Mouse (Mus musculus) cortical plate, adult 2 months (tissue): ENCODE data around the gene Lin52. TPM values are rescaled to one million over a fixed set of nuclear protein-coding genes. Genes with fewer than 3 reads are reported as not detected.
A peak's percentile ranks its signal among the peaks of the same experiment; 100 is the strongest.

ENCODE experiments used
- H3K27ac ChIP-seq: fragments of 200-500 bp; 2 replicates; pipeline ENCODE4 v1.5.1; 2012; ENCODE audit warnings: low read length, control low read depth, inconsistent platforms; ENCODE audit not compliant: insufficient read depth
- H3K4me1 ChIP-seq: fragments of 200-500 bp; 2 replicates; pipeline ENCODE4 v1.6.1; 2011; ENCODE audit warnings: low read length; ENCODE audit not compliant: control insufficient read depth, insufficient read depth
- H3K4me3 ChIP-seq: fragments of 200-500 bp; 2 replicates; pipeline ENCODE4 v1.5.1; 2011; ENCODE audit warnings: mild to moderate bottlenecking, low read length, control low read depth; ENCODE audit not compliant: insufficient read depth
- CTCF ChIP-seq: fragments of 200-500 bp; IDR thresholded peaks from 2 replicates; pipeline ENCODE4 v1.5.1; 2011; ENCODE audit warnings: mild to moderate bottlenecking, control low read depth, low read length; ENCODE audit not compliant: insufficient read depth; ENCODE audit errors: extremely low read depth
- POLR2A ChIP-seq: fragments of 200-500 bp; IDR thresholded peaks from 2 replicates; pipeline ENCODE4 v1.6.1; 2011; ENCODE audit warnings: mild to moderate bottlenecking, low read length, control low read depth; ENCODE audit not compliant: insufficient read depth; ENCODE audit errors: extremely low read depth
- polyA plus RNA-seq: library from polyadenylated mRNA; depleted of rRNA; stranded (reverse); fragments of >200 nt; gene quantifications from 2 replicates; pipeline ENCODE4 v1.2.3, GENCODE M21; 2012

Gene Lin52
- polyA plus RNA-seq, 1 experiment: 41.0 TPM

DNA sequence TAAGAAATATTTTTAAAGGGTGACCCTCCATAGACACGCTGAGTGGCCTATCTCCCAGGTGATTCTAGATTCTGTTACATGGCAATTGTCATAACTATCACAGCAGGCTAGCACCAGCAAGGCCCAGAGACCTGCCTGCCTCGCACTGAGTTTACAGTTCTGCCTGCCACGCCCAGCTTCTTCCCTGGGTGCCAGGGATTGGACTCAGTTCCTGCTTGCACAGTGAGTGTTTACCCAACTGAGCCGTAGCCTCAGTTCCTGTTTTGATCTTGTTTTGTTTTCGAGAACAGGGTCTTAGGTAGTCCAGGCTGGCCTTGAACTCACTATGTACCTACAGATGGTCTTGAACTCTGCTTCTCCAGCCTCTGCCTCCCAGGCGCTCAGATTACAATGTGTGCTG is 116.4 kb downstream of the Lin52 start:
- TF ChIP-seq POLR2A (no peak), CTCF (no peak)
- H3K27ac ChIP-seq: no peak overlapping the region
- H3K4me3 ChIP-seq: no peak overlapping the region
- no peaks in the 10 kb centered on the region for H3K4me1 ChIP-seq

DNA sequence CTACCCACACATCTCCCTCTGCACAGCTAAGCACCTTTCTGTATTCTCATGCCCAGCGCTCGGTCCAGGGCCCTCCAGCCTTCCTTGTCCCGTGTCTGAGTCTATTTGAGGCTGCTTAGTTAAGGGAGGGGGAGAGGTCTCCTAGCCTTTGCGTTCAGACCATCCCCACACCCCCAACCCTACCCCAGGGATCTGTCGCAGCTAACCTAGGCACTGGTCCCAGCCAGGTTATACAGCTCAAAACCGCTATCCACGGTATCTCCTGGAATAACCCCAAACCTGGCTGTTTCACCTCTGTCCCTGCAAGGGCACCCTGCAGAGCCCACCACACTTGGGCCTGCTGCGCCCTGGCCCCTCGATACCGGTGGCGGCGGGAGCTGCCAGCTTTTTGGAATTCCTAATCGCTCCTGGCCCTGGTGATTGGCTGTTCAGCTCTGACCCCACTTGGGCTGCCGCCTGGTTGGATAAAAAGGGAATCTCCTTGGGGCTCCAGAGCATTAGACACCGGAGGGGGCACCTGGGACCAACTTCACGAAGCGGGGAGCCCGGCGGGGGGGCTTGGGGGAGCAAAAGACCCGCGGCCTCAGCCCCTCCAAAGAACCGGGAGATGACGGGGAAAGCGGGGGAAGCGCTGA is 118.2 kb downstream of the Lin52 start, which contains the start of gene Vsx2:
Gene Vsx2, plus strand, starts transcription at position 427 of the 635 bp plus-strand sequence.
- no peaks in the 10 kb centered on the region for H3K4me1 ChIP-seq
- no peak within 1 kb of the TSS for H3K4me3 ChIP-seq
- H3K27ac ChIP-seq: no peak within 1 kb of the TSS
- no peak for TF ChIP-seq CTCF
- no peak for TF ChIP-seq POLR2A

DNA sequence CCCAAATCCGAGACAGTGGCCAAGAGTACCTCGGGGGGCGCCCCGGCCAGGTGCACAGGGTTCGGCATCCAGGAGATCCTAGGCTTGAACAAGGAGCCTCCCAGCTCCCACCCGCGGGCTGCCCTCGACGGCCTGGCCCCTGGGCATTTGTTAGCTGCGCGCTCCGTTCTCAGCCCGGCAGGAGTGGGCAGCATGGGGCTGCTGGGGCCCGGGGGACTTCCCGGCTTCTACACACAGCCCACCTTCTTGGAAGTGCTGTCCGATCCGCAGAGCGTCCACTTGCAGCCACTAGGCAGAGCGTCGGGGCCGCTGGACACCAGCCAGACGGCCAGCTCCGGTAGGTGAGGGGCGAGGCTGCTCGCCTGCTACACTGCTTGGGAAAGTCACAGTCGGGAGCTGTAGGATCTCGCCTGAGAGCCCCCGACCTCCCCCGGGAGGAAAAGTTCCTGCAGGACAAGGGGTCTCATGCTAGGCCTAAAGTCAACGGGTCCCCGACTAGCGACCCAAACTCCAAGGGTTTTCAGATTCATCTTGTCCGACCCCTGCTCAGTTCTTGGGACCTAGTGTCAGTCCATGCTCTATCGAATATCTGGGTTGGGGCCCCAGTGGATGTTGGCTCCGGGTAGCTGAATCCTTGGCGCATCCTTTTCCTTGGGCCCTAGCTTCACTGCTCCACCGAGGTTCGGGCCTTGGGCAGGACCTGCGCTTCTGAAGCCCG is 118.9 kb downstream of the Lin52 start:
- H3K27ac ChIP-seq: no peak overlapping the region
- no peak overlapping the region for H3K4me3 ChIP-seq
- no peaks in the 10 kb centered on the region for H3K4me1 ChIP-seq
- TF ChIP-seq POLR2A (no peak), CTCF (no peak)

DNA sequence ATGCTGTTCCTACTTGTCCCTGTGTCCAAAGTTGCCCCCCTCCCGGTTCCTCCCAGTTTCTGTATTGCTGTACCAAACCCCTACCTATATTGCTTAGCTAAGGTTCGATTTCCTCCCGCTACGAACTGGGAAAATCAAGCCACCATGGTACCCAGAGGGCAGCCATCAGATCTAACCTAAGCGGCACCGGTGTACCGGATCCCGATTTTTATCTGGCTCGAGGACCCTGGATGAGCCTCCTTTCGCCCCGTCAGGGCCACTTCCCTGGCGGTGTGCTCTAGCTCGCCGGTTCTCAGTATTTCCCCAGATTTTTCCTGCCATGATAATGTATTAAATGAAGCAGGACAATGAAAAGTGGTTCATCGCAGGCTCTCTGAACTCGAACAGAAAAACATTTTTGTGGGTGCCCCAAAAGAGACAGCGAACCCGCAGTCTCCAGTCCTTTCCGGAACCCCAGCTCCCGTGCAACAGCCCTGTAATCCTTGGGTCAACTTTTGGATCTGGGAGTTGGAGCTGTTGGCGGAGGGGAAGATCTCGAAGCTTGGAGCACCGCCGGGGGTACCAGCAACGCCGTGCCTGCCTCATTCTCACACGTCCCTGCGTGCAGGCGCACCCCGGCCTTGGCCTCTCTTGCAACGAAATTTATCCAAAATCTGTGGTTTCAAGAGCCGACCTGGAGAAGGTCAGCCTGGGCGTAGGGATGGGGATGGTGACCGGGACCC is 119.6 kb downstream of the Lin52 start:
- H3K27ac ChIP-seq: no peak overlapping the region
- no peaks in the 10 kb centered on the region for H3K4me1 ChIP-seq
- H3K4me3 ChIP-seq: no peak overlapping the region
- TF ChIP-seq CTCF (no peak), POLR2A (no peak)

DNA sequence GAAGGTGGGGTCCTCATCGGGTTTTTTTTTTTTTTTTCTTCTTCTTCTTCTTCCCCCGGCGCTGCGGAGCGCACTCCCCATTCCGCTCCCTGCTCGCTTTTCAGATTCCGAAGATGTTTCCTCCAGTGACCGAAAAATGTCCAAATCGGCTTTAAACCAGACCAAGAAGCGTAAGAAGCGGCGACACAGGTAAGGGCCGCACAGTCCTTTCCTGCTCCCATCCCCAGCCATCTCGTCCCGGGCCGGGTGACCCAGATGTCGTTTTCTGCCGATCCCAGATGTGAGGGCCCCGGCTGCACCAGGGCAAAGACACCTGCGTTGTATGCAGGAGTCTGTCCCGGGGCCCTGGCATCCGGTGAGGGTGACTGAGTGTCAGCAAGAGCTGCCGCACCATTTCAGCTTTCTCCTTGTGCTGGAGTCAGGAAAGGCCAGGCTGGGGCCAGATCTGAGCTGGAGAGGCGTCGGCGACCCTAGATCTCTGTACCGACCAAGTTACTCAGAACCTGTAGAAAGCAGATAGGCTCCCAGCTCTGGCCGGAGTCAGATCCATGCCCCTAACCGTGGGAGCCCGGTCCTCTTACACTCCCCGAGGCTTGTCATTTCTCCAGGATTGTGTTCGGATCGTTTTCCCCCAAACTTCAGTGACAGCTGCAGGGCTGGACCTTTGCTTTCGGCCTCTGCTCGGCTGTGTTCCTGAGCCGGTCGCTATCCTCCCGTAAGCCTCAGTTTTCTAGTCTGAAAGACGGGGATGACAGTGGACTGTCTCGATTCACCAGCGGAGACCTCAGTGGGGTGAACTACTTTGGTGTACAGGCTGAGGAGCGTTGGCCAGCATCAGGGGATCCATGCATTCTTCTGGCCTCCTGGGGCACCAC is 120.5 kb downstream of the Lin52 start:
- TF ChIP-seq CTCF: no peak
- no peak for TF ChIP-seq POLR2A
- H3K4me3 ChIP-seq: no peak overlapping the region
- H3K27ac ChIP-seq: no peak overlapping the region

DNA sequence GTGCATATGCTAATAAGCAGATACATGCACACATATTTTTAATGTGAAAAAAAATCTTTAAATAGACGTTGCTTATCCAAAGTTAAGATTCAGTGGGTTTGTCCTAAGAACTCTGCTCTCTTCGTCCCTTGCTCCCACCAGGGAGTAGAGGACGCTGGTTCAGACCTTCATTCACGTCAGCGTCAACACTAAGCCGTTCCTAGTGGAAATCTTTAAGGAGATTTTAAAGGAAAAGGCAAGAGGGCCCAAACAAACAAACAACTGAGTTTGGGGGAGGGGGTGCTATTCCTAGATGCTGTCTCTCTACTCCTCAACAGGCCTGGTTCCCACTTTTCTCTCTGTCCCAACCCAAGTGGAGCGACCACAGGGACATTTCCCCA is 121.1 kb downstream of the Lin52 start:
- Histone ChIP-seq H3K27ac (no peak overlapping the region), H3K4me1 (no peaks in the 10 kb centered on the region), H3K4me3 (no peak overlapping the region)
- TF ChIP-seq POLR2A (no peak), CTCF (no peak)

More for the DNA sequence above, 120.5 kb downstream of the Lin52 start:
- H3K4me1 ChIP-seq: no peaks in the 10 kb centered on the region

DNA sequence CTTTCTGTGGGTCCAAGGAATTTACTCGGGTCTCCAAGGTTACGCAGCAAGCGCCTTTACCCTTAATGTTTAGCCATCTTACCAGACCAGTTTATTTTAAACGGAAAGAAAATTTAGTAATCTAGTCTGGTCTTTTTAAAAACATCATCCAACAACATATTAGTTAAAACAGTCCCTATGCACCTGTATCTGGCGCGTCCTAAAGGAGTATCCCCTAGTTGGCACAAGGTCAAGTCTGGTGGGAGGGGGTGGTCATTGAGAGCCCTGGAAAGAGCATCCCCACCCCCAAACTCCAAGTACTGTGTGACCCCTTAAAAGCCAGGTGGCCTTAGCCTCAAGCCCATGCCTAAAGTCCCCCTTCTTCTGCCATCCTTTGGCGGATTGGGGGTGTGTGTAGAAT is 121.9 kb downstream of the Lin52 start:
- Histone ChIP-seq H3K4me3 (no peak overlapping the region), H3K4me1 (no peaks in the 10 kb centered on the region), H3K27ac (no peak overlapping the region)
- TF ChIP-seq CTCF: no peak
- no peak for TF ChIP-seq POLR2A

DNA sequence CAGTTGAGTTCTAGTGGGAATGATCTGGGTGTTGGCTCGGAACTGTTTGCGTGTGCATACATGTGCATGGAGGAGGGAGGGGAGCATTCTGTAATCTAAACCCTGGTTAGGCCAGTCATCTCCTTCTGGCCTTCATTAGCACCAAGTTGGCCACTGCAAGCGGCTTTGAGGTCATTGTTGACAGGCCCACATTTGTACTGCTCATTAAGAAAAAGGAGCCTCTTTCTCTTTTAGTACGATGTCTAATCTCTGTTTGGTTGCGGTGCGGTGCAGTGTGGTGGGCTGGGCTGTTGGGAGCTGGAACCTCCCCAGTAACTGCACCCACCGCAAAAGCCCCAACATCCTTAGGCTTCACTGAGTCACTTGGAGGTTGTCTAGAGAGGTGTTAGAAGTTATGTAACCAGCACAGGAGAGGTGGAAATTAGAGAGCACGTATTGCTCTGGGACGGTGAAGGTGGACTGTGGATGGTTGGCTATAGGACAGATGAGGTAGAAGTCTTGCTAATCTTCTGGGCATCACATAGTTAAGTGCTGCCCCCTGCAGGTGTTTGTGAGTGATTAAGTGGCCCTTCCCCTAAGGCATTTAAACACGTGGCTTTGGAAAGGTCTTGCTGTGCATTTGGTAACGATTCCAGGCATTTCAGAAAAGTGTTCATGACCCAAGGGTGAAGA is 126.7 kb downstream of the Lin52 start:
- H3K4me1 ChIP-seq: no peaks in the 10 kb centered on the region

DNA sequence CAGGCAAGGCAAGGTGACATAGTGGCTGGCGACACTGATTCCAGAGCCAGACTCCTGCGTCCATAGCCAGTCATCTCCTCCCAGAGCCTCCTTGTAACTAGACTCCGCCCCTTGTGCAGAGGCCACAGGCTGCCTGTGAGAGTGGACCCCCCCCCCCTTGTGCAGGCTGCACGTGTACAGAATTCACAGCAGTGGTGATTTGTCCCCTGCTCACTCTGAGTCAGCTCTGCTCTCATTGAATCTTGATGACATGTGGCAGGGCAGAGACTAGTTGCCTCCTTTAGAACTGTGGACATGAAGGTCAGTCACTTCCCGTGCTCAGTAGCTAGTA is 127.2 kb downstream of the Lin52 start:
- Histone ChIP-seq H3K27ac (no peak overlapping the region), H3K4me1 (no peaks in the 10 kb centered on the region), H3K4me3 (no peak overlapping the region)
- no peak for TF ChIP-seq CTCF
- no peak for TF ChIP-seq POLR2A

More for the DNA sequence above, 126.7 kb downstream of the Lin52 start:
- Histone ChIP-seq H3K27ac (no peak overlapping the region), H3K4me3 (no peak overlapping the region)
- TF ChIP-seq POLR2A (no peak), CTCF (peak; percentile 28; the same call in 1 of the 2 replicates)
